Mouse (Mus musculus): ENCODE measurements around the gene Gpc5. TPM values are rescaled to one million over a fixed set of nuclear protein-coding genes. Genes with fewer than 3 reads are reported as not detected.

Gpc5 gene
- polyA plus RNA-seq, 1 experiment, result 23.0 TPM

- TF ChIP-seq POLR2A (IDR thresholded peaks at IDR 0.05; ENCODE audit: borderline replicate concordance, insufficient read depth, low read length) (no peak), CTCF (IDR thresholded peaks at IDR 0.05; ENCODE audit: borderline replicate concordance, insufficient read depth, low read depth, low read length) (no peak)
- DNase-seq, result no peak
- Histone ChIP-seq H3K4me1 (ENCODE audit: control insufficient read depth, insufficient read depth, low read length) (no peaks in the 10 kb centered on the region), H3K4me3 (replicated peaks; ENCODE audit: insufficient read depth, low read depth, low read length) (no peak overlapping the region), H3K27ac (ENCODE audit: insufficient read depth, low read length) (no peak overlapping the region), H3K27me3 (ENCODE audit: control insufficient read depth, insufficient read depth, low read length) (no peaks in the 10 kb centered on the region)
- 70% methylated on average over 8 of the region's 8 CpGs for WGBS
These were observed 508.4 kb downstream of the Gpc5 start for GRCm38 (mm10) chr14:115600259-115601029.

- WGBS, result 70% methylated on average over 4 of the region's 4 CpGs
- H3K27ac ChIP-seq (ENCODE audit: insufficient read depth, low read length), result no peak overlapping the region
- no peak for DNase-seq
- no peaks in the 10 kb centered on the region for H3K27me3 ChIP-seq (ENCODE audit: control insufficient read depth, insufficient read depth, low read length)
- TF ChIP-seq POLR2A (IDR thresholded peaks at IDR 0.05; ENCODE audit: borderline replicate concordance, insufficient read depth, low read length) (no peak), CTCF (IDR thresholded peaks at IDR 0.05; ENCODE audit: borderline replicate concordance, insufficient read depth, low read depth, low read length) (no peak)
- H3K4me1 ChIP-seq (ENCODE audit: control insufficient read depth, insufficient read depth, low read length), result no peaks in the 10 kb centered on the region
- no peak overlapping the region for H3K4me3 ChIP-seq (replicated peaks; ENCODE audit: insufficient read depth, low read depth, low read length)
These were observed 522.1 kb downstream of the Gpc5 start for GRCm38 (mm10) chr14:115614154-115614553.

- TF ChIP-seq CTCF (IDR thresholded peaks at IDR 0.05; ENCODE audit: borderline replicate concordance, insufficient read depth, low read depth, low read length), result no peak
- no peak for TF ChIP-seq POLR2A (IDR thresholded peaks at IDR 0.05; ENCODE audit: borderline replicate concordance, insufficient read depth, low read length)
- WGBS, result 20% methylated on average over 2 of the region's 2 CpGs
- Histone ChIP-seq H3K27me3 (ENCODE audit: control insufficient read depth, insufficient read depth, low read length) (no peaks in the 10 kb centered on the region), H3K4me1 (ENCODE audit: control insufficient read depth, insufficient read depth, low read length) (no peaks in the 10 kb centered on the region), H3K27ac (ENCODE audit: insufficient read depth, low read length) (no peak overlapping the region), H3K4me3 (replicated peaks; ENCODE audit: insufficient read depth, low read depth, low read length) (no peak overlapping the region)
- DNase-seq, result no peak
These were observed 524.3 kb downstream of the Gpc5 start for GRCm38 (mm10) chr14:115616305-115616704.

- TF ChIP-seq POLR2A (IDR thresholded peaks at IDR 0.05; ENCODE audit: borderline replicate concordance, insufficient read depth, low read length) (no peak), CTCF (IDR thresholded peaks at IDR 0.05; ENCODE audit: borderline replicate concordance, insufficient read depth, low read depth, low read length) (no peak)
- 11% methylated on average over 7 of the region's 7 CpGs for WGBS
- no peak for DNase-seq
- Histone ChIP-seq H3K4me1 (ENCODE audit: control insufficient read depth, insufficient read depth, low read length) (no peaks in the 10 kb centered on the region), H3K4me3 (replicated peaks; ENCODE audit: insufficient read depth, low read depth, low read length) (no peak overlapping the region), H3K27ac (ENCODE audit: insufficient read depth, low read length) (no peak overlapping the region), H3K27me3 (ENCODE audit: control insufficient read depth, insufficient read depth, low read length) (no peaks in the 10 kb centered on the region)
These were observed 524.8 kb downstream of the Gpc5 start for GRCm38 (mm10) chr14:115616846-115617245.

- TF ChIP-seq POLR2A (IDR thresholded peaks at IDR 0.05; ENCODE audit: borderline replicate concordance, insufficient read depth, low read length) (no peak), CTCF (IDR thresholded peaks at IDR 0.05; ENCODE audit: borderline replicate concordance, insufficient read depth, low read depth, low read length) (no peak)
- no peak overlapping the region for H3K27ac ChIP-seq (ENCODE audit: insufficient read depth, low read length)
These were observed 528.5 kb downstream of the Gpc5 start for GRCm38 (mm10) chr14:115620473-115620872.

GRCm38 (mm10) chr14:115631160-115631898, 539.3 kb downstream of the Gpc5 start:
- TF ChIP-seq CTCF (IDR thresholded peaks at IDR 0.05; ENCODE audit: borderline replicate concordance, insufficient read depth, low read depth, low read length) (no peak), POLR2A (IDR thresholded peaks at IDR 0.05; ENCODE audit: borderline replicate concordance, insufficient read depth, low read length) (no peak)
- H3K4me3 ChIP-seq (replicated peaks; ENCODE audit: insufficient read depth, low read depth, low read length), result no peak overlapping the region
- no peaks in the 10 kb centered on the region for H3K27me3 ChIP-seq (ENCODE audit: control insufficient read depth, insufficient read depth, low read length)
- no peak for DNase-seq
- H3K27ac ChIP-seq (ENCODE audit: insufficient read depth, low read length), result no peak overlapping the region
- 65% methylated on average over 7 of the region's 7 CpGs for WGBS
- H3K4me1 ChIP-seq (ENCODE audit: control insufficient read depth, insufficient read depth, low read length), result no peaks in the 10 kb centered on the region

More at GRCm38 (mm10) chr14:115620473-115620872, 528.5 kb downstream of the Gpc5 start:
- no peak for DNase-seq
- Histone ChIP-seq H3K4me3 (replicated peaks; ENCODE audit: insufficient read depth, low read depth, low read length) (no peak overlapping the region), H3K4me1 (ENCODE audit: control insufficient read depth, insufficient read depth, low read length) (no peaks in the 10 kb centered on the region), H3K27me3 (ENCODE audit: control insufficient read depth, insufficient read depth, low read length) (no peaks in the 10 kb centered on the region)

GRCm38 (mm10) chr14:115633311-115633710, 541.3 kb downstream of the Gpc5 start:
- TF ChIP-seq POLR2A (IDR thresholded peaks at IDR 0.05; ENCODE audit: borderline replicate concordance, insufficient read depth, low read length) (no peak), CTCF (IDR thresholded peaks at IDR 0.05; ENCODE audit: borderline replicate concordance, insufficient read depth, low read depth, low read length) (no peak)
- no peak for DNase-seq
- Histone ChIP-seq H3K27me3 (ENCODE audit: control insufficient read depth, insufficient read depth, low read length) (no peaks in the 10 kb centered on the region), H3K27ac (ENCODE audit: insufficient read depth, low read length) (no peak overlapping the region), H3K4me1 (ENCODE audit: control insufficient read depth, insufficient read depth, low read length) (no peaks in the 10 kb centered on the region), H3K4me3 (replicated peaks; ENCODE audit: insufficient read depth, low read depth, low read length) (no peak overlapping the region)
- WGBS, result 74% methylated on average over 1 of the region's 1 CpGs

- Histone ChIP-seq H3K27ac (ENCODE audit: insufficient read depth, low read length) (no peak overlapping the region), H3K4me3 (replicated peaks; ENCODE audit: insufficient read depth, low read depth, low read length) (no peak overlapping the region), H3K4me1 (ENCODE audit: control insufficient read depth, insufficient read depth, low read length) (no peaks in the 10 kb centered on the region), H3K27me3 (ENCODE audit: control insufficient read depth, insufficient read depth, low read length) (no peaks in the 10 kb centered on the region)
- no peak for DNase-seq
- no peak for TF ChIP-seq POLR2A (IDR thresholded peaks at IDR 0.05; ENCODE audit: borderline replicate concordance, insufficient read depth, low read length)
- no peak for TF ChIP-seq CTCF (IDR thresholded peaks at IDR 0.05; ENCODE audit: borderline replicate concordance, insufficient read depth, low read depth, low read length)
- WGBS, result 75% methylated on average over 2 of the region's 2 CpGs
These were observed 587.9 kb downstream of the Gpc5 start for GRCm38 (mm10) chr14:115679875-115680274.
